Mouse (Mus musculus) c-Kit-negative CD71-positive TER-119-positive erythroid progenitor cells, embryonic 14.5 days (primary cell): ENCODE measurements around the gene Xylt1.

ENCODE experiments used
- DNase-seq: peaks from one replicate; pipeline ENCODE4 v3.0.0-alpha.2; 2013; ENCODE audit warnings: low read depth, low spot score

Gene Xylt1

DNA sequence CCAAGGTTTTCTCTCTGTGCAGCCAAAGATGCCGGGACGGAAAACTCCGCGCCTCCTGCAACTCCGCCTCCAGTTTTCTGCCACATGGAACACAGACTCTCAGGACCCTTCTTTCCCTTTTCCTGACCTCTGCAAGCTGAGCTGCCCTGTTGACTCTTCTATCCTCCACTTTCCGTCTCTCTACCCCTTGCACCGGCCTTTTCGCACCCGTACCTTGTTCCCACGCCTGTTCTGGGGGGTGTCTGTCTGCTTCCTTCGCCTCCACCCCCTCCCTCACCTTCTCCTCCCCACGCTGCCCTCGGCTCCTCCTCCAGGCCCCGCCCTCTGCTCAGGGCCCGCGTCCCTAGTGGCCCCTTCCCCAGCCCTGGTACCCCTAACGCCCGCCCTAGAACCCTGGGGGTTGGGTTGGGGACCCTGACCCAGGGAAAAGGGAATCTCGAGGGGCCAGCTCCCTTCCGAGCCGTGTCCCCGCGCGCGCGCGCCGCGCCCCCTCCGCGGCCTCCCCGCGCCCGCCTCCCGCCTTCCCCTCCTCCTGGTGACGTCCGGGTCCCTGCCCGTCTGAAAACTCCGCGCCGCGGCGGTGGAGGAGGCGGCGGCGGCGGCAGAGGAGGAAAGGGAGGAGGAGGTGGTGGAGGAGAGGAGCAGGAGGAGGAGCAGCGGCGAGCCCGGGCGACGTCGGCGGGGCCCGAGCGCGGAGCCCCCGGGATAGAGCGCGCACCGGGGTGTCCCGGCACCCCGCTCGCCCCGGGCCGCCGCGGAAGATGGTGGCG is at the start of gene Xylt1:
Gene Xylt1 (plus strand): TSS at position 562 of the 770 bp plus-strand sequence.
- DNase-seq: no peak

DNA sequence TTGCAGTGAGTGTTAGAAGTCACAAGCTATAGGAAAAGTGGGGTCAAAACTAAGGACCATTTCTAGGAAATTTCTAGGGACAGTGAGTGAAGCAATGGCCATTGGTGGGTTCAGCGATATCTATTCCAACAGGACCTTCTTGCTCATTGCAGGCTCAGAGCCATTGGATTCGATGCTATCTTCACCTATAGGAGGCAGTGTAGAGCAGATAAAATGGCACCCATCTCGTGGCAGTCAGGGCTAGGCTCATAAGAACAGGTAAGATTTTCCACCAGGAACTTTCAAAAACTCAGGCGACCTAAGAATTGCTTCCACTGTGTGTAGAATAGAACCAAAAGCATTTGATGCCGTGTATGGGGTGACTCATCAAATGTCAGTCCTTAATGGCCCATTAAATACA is 46.8 kb upstream of the Xylt1 start:
- no peak for DNase-seq

DNA sequence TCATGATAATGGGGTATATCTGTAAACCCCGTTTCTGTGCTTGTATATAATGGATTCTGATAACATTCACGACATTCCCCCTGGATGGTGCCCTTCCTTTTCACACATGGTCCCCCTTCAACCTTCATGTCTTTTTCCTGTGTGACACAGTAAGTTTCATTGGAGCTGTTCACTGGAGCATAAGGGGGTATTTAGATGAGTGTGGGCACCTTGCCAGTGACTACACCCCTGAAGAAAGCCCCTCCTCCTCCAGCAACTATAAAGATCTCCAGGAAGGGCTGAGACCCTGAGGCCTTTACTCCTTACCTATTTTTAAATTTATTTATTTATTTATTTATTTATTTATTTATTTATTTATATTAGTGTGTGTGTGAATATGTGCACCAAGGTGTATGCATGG is 24.5 kb upstream of the Xylt1 start:
- no peak for DNase-seq

DNA sequence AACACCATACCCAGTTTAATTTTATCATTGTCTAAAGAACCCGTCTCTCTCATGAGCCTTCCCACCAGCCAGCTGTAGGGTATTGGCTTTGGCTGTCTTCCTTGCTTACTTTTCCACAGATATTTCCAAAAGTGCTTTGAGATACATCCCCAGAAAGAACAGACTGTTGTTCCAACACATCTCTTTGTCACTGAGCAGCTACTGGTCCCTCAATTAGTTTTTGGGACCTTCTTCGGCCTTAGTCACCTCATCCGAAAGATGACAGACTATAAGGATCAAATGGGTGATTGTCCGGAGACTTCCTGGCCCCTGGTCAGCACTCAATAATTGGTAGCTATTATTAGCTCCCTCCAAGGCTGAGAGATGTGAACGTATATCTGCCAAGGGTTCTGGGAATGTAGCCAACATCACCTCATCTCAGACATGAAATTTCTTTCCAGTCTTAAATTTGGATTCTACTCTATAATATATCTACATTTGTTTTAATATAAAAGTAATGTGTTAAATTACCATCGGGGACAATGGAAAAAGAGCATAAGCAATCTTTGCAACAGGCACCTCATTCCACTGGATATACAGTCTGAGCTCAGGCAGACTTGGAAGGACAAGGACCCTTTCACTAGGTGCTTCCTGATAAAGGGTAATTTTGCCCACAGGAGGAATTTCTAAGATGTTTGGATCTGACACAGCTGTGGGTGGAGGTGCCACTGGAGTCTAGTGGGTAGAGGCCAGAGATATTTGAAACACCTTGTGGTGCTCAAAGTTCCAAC is 23.2 kb upstream of the Xylt1 start:
- DNase-seq: no peak

DNA sequence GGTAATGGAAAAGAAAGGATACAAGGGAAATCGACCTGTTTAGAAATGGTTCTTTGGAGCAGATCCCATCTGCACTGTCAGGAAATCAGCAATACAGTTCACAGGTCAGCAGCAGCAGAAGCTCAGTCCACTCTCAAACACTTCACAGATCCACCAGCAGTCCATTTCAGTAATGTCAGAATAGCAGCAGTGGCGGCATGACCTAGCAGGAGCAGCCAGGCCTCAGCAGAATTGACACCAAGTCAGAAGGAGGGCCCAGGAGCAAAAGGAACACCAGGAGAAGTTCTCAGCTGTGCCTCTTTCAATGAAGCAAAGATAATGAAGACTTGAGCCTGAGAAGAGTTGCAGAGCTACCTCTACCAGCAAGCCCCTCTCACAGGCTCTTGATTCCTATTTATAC is 19.5 kb upstream of the Xylt1 start:
- DNase-seq: no peak

DNA sequence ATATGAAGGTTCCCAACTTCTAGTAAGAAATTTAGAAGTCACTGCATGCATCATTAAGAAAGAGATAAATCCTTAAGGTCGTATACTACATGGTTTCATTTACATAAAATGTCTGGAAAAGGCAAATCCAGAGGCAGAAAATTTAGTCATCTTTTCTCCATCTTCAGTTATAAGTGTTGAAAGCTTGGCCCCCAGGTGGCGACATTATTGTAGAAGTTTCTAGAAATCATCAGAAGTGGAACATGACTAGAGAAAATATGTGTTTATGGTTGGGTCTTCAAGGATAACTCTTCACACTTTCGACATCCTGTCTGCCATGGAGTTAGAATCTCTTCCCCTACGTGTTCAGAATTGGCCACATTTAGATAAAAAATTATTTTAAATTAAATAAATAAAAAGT is 18.3 kb upstream of the Xylt1 start:
- DNase-seq: no peak

DNA sequence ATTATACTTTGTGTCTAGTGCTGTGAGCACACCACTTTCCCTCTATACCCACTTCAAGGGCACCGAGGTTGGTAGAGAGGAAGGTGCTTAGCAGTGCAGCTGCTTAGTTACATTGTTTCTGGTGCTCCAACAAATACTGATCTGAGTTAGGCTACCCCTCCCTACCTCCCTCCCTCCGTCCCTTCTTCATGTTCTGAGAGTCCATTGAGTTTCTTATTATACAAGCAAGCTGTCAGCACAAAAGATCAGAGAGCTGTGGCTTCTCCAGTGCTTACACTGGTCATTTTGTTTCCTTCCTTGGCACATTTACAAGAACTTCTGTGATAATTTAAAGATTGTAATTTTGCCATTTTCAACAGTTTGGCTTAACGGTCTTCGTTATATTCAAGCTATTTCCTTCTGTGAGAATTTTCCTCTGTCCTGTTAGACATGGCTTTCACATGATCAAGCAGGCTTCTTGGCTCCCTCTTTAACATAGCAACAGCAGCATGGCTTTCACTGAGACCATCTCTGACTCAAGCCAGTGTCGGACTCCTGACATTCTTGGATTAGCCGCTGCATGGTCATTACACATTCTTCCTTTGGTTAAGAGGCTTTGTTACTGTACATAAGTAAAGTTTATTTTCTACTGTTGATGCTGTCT is 12.0 kb upstream of the Xylt1 start:
- DNase-seq: no peak

DNA sequence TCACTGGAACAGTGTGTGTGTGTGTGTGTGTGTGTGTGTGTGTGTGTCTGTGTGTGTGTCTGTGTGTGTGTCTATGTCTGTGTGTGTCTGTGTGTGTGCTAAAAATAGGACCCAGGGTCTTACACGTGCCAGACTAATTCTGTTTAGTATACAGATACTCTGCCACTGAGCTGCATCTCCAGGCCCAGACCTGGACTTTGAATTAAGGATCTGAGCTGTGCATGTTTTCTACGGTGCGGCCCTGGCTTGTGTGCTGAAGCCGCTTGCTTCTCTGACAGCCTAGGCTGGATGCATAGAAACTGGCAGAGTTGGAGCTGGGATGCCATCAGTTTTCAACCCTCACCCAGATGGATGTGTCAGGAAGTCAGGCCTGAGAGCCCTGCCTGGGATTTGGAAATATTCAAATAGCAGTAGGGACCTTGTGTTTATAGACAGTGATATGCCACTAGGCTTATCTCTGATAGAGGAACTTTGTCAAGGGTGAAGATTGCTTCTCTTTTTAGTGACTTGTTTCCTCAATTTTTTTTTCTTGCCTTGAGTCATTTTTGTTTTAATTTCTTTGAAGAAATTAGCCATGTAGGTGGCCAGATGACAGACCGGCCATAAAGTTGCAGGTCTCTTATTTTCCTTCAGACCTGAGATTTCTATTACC is 11.4 kb upstream of the Xylt1 start:
- no peak for DNase-seq

DNA sequence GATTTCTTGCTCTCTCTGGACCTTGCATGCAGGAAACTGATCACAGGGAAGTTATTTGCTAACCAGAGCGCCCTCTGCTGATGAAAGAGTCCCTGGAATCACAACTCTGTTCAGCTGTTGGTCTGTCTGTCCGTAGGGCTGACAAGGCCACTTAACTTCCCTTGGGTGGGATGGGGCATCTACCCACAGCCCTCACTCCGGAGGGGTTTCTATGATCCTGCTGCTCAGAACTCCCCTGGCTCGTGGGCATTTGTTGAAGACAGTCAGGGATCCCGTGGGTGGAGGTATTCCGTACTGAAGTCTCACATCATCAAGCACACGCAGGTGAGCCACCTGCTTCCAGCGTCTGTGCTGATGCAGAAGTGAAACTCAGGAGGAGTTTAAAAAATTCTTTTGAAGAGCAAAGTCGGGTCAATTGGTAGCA is 4.9 kb upstream of the Xylt1 start:
- no peak for DNase-seq

DNA sequence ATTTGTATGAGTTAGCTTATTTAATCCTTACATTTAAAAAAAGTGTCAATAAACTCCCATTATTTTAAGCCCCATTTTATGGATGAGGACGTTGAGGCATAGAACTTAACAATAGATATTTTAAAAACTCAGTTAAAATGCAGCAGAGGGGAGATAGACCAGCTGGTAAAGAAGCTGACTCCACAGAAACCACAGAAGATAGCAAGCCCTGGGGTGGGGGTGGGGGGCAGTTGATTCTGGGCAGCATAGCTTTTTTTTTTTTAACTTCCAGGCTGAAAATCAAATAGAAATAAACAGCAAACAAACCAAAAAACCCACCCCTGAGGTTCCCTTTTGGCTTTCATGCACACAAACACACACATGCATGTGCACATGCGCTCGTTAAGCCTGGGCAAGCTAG is 3.6 kb upstream of the Xylt1 start:
- DNase-seq: no peak

DNA sequence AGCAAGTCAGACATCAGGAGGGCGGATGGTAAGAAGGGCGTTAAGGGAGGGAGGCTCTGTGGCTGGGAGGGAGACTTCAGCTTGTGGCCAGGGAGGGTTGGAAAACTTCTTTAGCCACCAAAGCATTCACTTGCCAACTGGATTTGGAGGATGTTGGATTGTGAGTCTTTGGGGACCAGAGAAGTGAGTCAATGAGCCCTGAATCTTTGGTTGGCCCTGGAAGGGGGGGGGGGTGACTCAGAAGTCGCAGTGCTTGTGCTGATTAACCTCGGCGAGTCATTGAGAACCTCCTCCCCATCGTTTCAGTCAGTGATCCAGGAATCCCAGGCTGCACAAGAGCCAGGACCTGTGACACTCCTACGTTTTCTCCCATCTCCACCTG is 752 bp upstream of the Xylt1 start:
- DNase-seq: no peak

DNA sequence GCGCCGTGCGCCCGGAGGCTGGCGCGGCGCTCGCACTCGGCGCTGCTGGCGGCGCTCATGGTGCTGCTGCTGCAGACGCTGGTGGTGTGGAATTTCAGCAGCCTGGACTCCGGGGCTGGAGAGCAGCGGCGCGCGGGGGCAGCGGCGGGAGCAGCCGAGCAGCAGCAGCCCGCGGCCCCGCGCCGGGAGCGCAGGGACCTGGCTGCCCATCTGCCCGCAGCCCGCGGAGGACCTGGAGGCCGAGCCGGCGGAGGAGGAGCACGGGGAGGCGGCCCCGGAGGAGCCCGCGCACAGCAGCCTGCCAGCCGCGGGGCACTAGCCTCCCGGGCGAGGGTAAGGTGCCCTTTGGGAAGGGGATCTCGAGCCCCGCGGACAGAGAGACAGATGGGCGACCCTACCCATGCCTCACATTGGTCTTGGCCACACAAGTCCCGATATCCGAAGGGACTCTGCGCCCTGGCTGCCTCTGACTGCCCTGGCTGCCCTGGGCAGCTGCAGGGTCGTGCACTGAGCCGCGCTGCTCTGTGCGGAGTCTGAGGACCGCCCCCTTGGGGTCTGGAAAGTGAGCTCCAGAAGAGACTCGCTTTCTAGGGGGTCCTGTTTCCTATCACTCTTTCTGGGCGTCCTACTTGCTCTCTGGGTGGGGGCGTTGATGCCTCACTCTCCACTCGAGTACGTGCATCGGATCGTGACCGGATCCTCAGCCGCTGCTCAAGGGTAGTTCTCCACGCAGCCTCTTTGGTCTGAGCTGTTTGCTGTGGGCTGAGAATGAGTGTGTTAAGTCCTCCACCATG is 606 bp downstream of the Xylt1 start:
- DNase-seq: no peak

DNA sequence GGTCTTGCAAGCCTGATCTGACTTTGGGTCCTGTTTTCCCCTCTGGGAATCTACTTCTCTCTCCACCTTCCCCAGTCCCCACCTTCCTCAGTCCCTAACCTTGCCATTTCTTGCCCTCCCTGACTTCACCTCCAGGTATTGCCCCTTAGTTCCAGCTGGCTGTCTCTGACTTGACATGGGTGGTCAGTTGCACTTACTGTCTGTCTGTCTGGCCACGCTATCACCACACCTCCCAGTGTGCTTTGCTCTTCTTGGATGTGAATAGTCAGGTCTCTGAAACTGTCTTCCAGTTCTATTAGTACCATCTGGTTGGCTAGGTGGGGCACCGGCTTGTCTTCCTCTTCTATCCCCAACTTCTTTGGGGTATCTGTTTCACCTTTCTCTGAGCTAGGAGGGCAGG is 1.2 kb downstream of the Xylt1 start:
- DNase-seq: no peak

DNA sequence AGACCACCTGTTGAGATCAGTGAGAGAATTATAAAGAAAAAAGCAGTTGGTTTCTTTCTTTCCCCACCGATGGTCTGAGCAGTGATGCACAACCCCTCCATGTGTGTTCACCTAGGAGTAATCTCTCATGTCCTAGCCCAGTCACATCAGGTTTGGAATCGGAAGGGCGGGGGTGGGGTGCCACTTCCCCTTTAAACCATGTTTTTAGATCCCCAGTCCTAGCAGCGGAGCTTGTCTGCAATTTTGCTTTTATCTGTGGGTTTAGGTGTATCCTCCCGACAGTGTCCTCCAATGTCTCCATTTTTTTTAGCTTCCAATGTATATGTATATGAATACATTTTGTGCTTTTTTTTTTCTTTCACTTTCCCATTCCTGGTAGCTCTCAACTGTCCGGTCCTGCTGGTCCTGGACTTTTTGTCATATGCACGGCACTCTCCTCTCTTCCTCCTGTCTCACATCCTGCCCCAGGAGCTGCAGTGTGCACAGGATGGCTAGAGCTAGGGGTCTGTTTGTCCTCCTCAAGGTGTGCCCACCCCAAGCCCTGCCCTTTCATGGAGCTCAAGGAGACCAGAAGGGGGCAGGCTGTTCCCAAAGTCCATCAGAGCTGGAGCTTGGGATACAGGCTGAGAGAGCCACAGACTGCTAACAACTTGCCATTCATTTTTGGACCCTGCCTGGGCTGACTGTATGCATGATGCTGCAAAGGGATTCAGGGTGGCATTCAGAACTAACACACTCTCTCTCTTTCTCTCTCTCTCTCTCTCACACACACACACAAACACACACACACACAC is 2.6 kb downstream of the Xylt1 start:
- DNase-seq: no peak

DNA sequence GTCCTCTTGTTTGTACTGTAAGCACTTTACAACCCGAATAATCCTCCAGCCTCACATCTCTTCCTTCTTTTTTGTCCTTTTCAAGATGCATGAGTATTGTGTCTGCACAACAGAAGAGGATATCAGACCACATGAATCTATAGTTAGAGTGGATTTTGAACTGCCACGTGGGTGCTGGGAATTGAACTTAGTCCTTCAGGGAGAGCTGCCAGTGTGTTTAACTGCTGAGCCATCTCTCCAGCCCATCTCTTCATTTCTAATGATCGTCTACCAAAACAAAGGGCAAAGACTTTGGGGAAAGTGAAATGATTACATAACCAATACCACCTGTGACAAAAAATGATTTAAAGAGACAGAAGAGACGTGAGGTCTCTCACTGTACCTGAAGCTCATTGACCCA is 5.6 kb downstream of the Xylt1 start:
- DNase-seq: no peak

DNA sequence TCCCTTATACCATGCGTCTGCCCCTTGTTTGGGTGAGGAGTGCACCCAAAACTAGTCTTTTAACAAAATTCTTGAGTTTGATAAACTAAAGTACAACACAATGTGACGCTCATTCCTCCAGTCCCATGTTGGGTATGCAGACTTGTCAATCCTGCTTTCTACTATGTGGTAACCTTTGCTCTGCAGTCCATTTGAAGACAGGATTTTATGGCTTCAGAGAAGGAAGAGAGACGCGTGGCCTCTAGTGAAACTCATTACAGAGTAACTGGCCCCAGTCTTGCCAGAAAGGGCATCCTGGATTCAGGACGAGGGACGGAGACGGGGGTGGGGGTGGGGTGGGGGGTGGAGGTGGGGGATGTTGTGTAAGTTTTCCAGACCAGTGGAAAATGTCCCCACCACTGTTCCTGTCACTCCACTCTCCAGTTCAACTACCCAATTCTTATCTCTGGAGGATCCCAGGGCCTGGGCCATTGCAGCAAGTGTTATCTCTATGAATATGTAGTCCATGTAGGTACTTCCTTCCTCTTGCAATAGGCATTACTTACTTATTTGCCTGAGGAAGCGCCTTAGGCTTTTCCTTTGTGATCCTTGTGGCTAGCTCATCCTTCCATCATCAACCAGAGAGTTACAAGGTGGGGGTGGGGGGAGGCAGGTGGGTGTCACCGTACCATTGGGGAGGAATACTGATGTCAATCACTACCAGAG is 7.7 kb downstream of the Xylt1 start:
- DNase-seq: no peak

DNA sequence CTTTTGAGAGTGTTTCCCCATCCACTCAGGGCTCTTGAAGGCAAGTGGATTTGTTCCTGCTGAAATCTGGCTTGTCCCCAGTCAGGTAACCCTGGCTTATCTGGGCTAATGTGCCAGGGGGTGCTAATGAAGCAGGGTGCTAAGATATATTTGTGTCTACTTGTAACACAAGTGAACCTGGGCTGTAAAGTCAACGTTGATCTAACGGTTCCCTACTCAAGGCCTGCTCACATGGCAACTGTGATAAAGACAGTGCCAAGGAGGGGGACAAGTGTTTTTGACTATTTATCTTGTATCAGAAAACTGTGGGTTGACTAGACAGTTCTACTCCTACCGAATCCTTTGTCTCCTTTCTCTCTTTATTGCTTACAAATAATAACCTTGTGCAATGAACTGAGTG is 8.3 kb downstream of the Xylt1 start:
- no peak for DNase-seq

DNA sequence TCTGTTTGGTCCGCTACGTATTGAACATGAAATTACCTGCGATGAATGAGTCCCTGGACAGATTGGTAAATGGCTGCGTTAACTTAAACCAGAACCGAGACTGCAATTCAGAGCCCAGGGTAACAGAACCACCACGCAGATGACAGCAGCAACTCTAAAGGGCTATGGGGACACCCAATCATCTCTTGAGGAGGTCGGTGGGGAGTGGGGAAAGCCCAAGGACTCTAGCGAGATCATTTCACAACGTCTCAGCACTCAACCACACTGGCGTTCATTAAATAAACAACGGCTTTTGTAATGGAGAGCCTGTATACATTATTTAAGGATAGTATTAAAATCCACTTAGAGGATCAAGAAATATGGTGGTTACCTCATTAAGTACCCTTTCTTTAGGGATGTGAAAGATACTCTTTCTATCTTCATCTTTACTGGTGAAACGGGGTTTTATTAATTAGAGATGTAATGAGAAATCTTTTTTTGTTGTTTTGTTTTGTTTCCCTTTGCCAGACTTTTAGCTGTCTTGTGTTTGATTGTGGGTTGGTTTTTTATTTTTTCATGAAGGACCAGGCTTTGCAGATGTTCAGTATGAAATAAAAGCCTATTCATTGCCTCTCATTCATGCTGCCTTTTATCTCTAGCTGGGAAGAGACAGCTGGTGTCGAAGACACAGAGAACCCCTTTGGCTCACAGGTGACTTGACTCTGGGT is 12.2 kb downstream of the Xylt1 start:
- DNase-seq: no peak

DNA sequence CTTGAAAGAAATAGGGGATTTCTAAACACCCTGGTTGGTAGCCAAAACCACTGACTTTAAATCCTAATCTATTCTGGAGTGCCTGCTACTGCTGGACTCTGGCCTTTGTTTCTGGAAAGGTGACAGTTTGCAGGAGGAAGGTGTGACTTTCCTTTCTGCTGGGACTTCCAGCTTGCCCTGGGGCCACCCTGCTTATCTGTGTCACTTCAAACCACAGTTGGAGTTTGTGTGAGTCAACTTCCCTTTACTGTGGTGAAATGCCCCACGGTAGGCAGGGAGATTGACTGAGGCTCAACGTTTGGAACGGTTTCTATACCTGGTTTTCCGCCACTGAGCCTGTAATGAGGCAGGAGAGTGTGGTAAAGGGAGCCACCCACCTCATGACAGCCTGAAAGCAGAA is 13.2 kb downstream of the Xylt1 start:
- no peak for DNase-seq
